Mouse (Mus musculus) MEL (cell line): ENCODE data around the gene Fosl1. TPM values are rescaled to one million over a fixed set of nuclear protein-coding genes. Genes with fewer than 3 reads are reported as not detected.

Source experiments
- DNase-seq: peaks from one replicate; pipeline ENCODE4 v3.0.0; 2011; ENCODE audit warnings: low read depth, low spot score
- H3K27ac ChIP-seq: 2 replicates; pipeline ENCODE4 v1.5.1; 2012; ENCODE audit warnings: low read depth, mild to moderate bottlenecking, control low read depth, low read length, moderate library complexity; ENCODE audit not compliant: control insufficient read depth
- H3K27me3 ChIP-seq, 2 experiments: fragments of 150-350 bp in 1 of 2; sonication (generic) in 1 of 2; 2 replicates each; pipeline ENCODE4 v1.6.1; 2012; ENCODE audit warnings: low read length in 2 of 2, mild to moderate bottlenecking in 2 of 2, improper control_type of control experiment in 1 of 2, moderate library complexity in 1 of 2; ENCODE audit not compliant: insufficient read depth in 2 of 2, control insufficient read depth in 1 of 2
- H3K36me3 ChIP-seq, 2 experiments: 2 replicates each; pipeline ENCODE4 v1.6.1; 2012 to 2014; ENCODE audit warnings: low read length in 2 of 2, improper control_type of control experiment in 1 of 2, inconsistent platforms in 1 of 2, mild to moderate bottlenecking in 1 of 2; ENCODE audit not compliant: insufficient read depth in 2 of 2, control insufficient read depth in 1 of 2
- H3K4me1 ChIP-seq, 2 experiments: fragments of 150-350 bp in 1 of 2; sonication (generic) in 1 of 2; 2 replicates each; pipeline ENCODE4 v1.6.1; 2012; ENCODE audit warnings: low read length in 2 of 2, improper control_type of control experiment in 1 of 2, mild to moderate bottlenecking in 1 of 2; ENCODE audit not compliant: insufficient read depth in 2 of 2, control insufficient read depth in 1 of 2
- H3K4me3 ChIP-seq, 2 experiments: fragments of 150-350 bp in 1 of 2; sonication (generic) in 1 of 2; 2 replicates each; pipeline ENCODE4 v1.5.1; 2012; ENCODE audit warnings: low read depth in 2 of 2, low read length in 2 of 2, mild to moderate bottlenecking in 2 of 2, moderate library complexity in 2 of 2, control low read depth in 1 of 2, improper control_type of control experiment in 1 of 2; ENCODE audit not compliant: control insufficient read depth in 1 of 2, insufficient read depth in 1 of 2
- H3K79me2 ChIP-seq: 2 replicates; pipeline ENCODE4 v1.6.1; 2012; ENCODE audit warnings: mild to moderate bottlenecking, low read length, moderate library complexity; ENCODE audit not compliant: control insufficient read depth, poor library complexity, insufficient read depth
- H3K9ac ChIP-seq: 2 replicates; pipeline ENCODE4 v1.6.1; 2012; ENCODE audit warnings: low read depth, mild to moderate bottlenecking, control low read depth, low read length, moderate library complexity; ENCODE audit not compliant: control insufficient read depth, poor library complexity, severe bottlenecking
- H3K9me3 ChIP-seq: fragments of 150-350 bp; sonication (generic); replicated peaks from 2 replicates; pipeline ENCODE4 v1.6.1; 2012; ENCODE audit warnings: mild to moderate bottlenecking, low read length, improper control_type of control experiment, moderate library complexity; ENCODE audit not compliant: insufficient read depth
- BHLHE40 ChIP-seq: IDR thresholded peaks from 2 replicates; pipeline ENCODE4 v1.6.1; 2012; ENCODE audit warnings: low read depth, mild to moderate bottlenecking, inconsistent platforms, low read length, improper control_type of control experiment, borderline replicate concordance
- CTCF ChIP-seq, 3 experiments: IDR thresholded peaks in 2 of 3; conservative IDR thresholded peaks in 1 of 3; 2 replicates each; pipeline ENCODE4 v1.5.1; 2011 to 2012; ENCODE audit warnings: low read length in 3 of 3, low read depth in 2 of 3, mild to moderate bottlenecking in 2 of 3, improper control_type of control experiment in 1 of 3, inconsistent platforms in 1 of 3, mixed read lengths in 1 of 3, moderate library complexity in 1 of 3; ENCODE audit not compliant: control insufficient read depth in 1 of 3, insufficient read depth in 1 of 3, poor library complexity in 1 of 3, severe bottlenecking in 1 of 3
- E2F4 ChIP-seq: IDR thresholded peaks from 2 replicates; pipeline ENCODE4 v1.6.1; 2011; ENCODE audit warnings: low read depth, low read length, improper control_type of control experiment, borderline replicate concordance
- ELF1 ChIP-seq: IDR thresholded peaks from 2 replicates; pipeline ENCODE4 v1.6.1; 2014; ENCODE audit warnings: low read depth, mild to moderate bottlenecking, inconsistent platforms, low read length, improper control_type of control experiment, moderate library complexity
- HCFC1 ChIP-seq: IDR thresholded peaks from 2 replicates; pipeline ENCODE4 v1.6.1; 2012; ENCODE audit warnings: low read depth, mild to moderate bottlenecking, inconsistent platforms, low read length, improper control_type of control experiment, moderate library complexity
- JUND ChIP-seq: IDR thresholded peaks from 2 replicates; pipeline ENCODE4 v1.6.1; 2011; ENCODE audit warnings: low read depth, mild to moderate bottlenecking, improper control_type of control experiment, low read length
- KAT2A ChIP-seq: conservative IDR thresholded peaks from 2 replicates; pipeline ENCODE4 v1.6.1; 2012; ENCODE audit warnings: low read depth, low read length, improper control_type of control experiment, inconsistent platforms
- MAFK ChIP-seq: IDR thresholded peaks from 2 replicates; pipeline ENCODE4 v1.6.1; 2011; ENCODE audit warnings: low read depth, mild to moderate bottlenecking, low read length, improper control_type of control experiment, borderline replicate concordance
- MAX ChIP-seq: IDR thresholded peaks from 2 replicates; pipeline ENCODE4 v1.6.1; 2011; ENCODE audit warnings: low read length, improper control_type of control experiment
- MEF2A ChIP-seq: IDR thresholded peaks from 2 replicates; pipeline ENCODE4 v1.6.1; 2014; ENCODE audit warnings: low read depth, mild to moderate bottlenecking, inconsistent platforms, low read length, improper control_type of control experiment; ENCODE audit not compliant: poor library complexity, insufficient replicate concordance, severe bottlenecking; ENCODE audit errors: extremely low read depth
- MXI1 ChIP-seq: IDR thresholded peaks from 2 replicates; pipeline ENCODE4 v1.6.1; 2011; ENCODE audit warnings: mild to moderate bottlenecking, low read depth, low read length, improper control_type of control experiment
- MYB ChIP-seq: IDR thresholded peaks from 2 replicates; pipeline ENCODE4 v1.6.1; 2011; ENCODE audit warnings: mild to moderate bottlenecking, low read depth, low read length, improper control_type of control experiment
- POLR2A ChIP-seq, 2 experiments: IDR thresholded peaks; 2 replicates each; pipeline ENCODE4 v1.6.1; 2011 to 2012; ENCODE audit warnings: low read length in 2 of 2, mild to moderate bottlenecking in 2 of 2, control low read depth in 1 of 2, improper control_type of control experiment in 1 of 2, low read depth in 1 of 2, moderate library complexity in 1 of 2; ENCODE audit not compliant: control insufficient read depth in 1 of 2, insufficient read depth in 1 of 2, poor library complexity in 1 of 2
- POLR2AphosphoS2 ChIP-seq: IDR thresholded peaks from 2 replicates; pipeline ENCODE4 v1.6.1; 2011; ENCODE audit warnings: low read length, improper control_type of control experiment
- RCOR1 ChIP-seq: IDR thresholded peaks from 2 replicates; pipeline ENCODE4 v1.6.1; 2012; ENCODE audit warnings: low read depth, mild to moderate bottlenecking, inconsistent platforms, low read length, improper control_type of control experiment
- SIN3A ChIP-seq: IDR thresholded peaks from 2 replicates; pipeline ENCODE4 v1.6.1; 2012; ENCODE audit warnings: low read length, improper control_type of control experiment, inconsistent platforms
- TCF12 ChIP-seq: IDR thresholded peaks from 2 replicates; pipeline ENCODE4 v1.6.1; 2014; ENCODE audit warnings: low read depth, mild to moderate bottlenecking, inconsistent platforms, low read length, improper control_type of control experiment, moderate library complexity
- UBTF ChIP-seq: IDR thresholded peaks from 2 replicates; pipeline ENCODE4 v1.6.1; 2012; ENCODE audit warnings: low read depth, mild to moderate bottlenecking, inconsistent platforms, low read length, improper control_type of control experiment, moderate library complexity, borderline replicate concordance; ENCODE audit not compliant: insufficient read depth
- USF1 ChIP-seq: IDR thresholded peaks from 2 replicates; pipeline ENCODE4 v1.6.1; 2014; ENCODE audit warnings: low read depth, mild to moderate bottlenecking, inconsistent platforms, low read length, improper control_type of control experiment, moderate library complexity
- ZC3H11A ChIP-seq: IDR thresholded peaks from 2 replicates; pipeline ENCODE4 v1.6.1; 2012; ENCODE audit warnings: low read depth, mild to moderate bottlenecking, inconsistent platforms, low read length, improper control_type of control experiment
- ZMIZ1 ChIP-seq: IDR thresholded peaks from 2 replicates; pipeline ENCODE4 v1.6.1; 2012; ENCODE audit warnings: low read depth, mild to moderate bottlenecking, inconsistent platforms, low read length, improper control_type of control experiment, moderate library complexity
- polyA plus RNA-seq, 2 experiments: library from polyadenylated mRNA; stranded (reverse) in 1 of 2; unstranded in 1 of 2; fragments of >175 nt in 1 of 2; fragments of >200 nt in 1 of 2; gene quantifications; 2 replicates each; pipeline versions ENCODE4 v1.2.1 to v1.2.4; 2012; ENCODE audit warnings: low replicate concordance in 2 of 2, low read depth in 1 of 2; ENCODE audit not compliant: insufficient read length in 2 of 2, insufficient read depth in 1 of 2, missing spikeins in 1 of 2
- total RNA-seq: library from RNA; depleted of rRNA; stranded (reverse); fragments of 300-350 nt; gene quantifications from 2 replicates; pipeline ENCODE4 v1.2.3, GENCODE M21; 2012

Gene Fosl1
- total and polyA plus RNA-seq, 3 experiments, result 2.0 to 3.1 TPM; not detected in 1

- no peak for TF ChIP-seq MXI1
- Histone ChIP-seq H3K9ac (peak overlapping the region; percentile 86), H3K27me3 (no peaks in the 10 kb centered on the region), H3K36me3 (peaks cover 0 to 2% of the 10 kb centered on the region in 2 experiments; a peak in 2 of 4 replicates), H3K27ac (peak overlapping the region; percentile 29; the same call in 1 of the 2 replicates), H3K9me3 (no peaks in the 10 kb centered on the region), H3K4me3 (peak overlapping the region; percentile 81 to 100), H3K4me1 (peaks cover 0 to 13% of the 10 kb centered on the region in 2 experiments; a peak in 1 of 4 replicates), H3K79me2 (peaks cover 24% of the 10 kb centered on the region)
- no peak for DNase-seq
These were observed 21.3 kb upstream of the Fosl1 start for GRCm38 (mm10) chr19:5425906-5426565.

- H3K4me3 ChIP-seq, result no peak overlapping the region
- H3K4me1 ChIP-seq, result peaks cover 0 to 13% of the 10 kb centered on the region in 2 experiments; a peak in 1 of 4 replicates
- DNase-seq, result no peak
- no peak overlapping the region for H3K27ac ChIP-seq
- peaks cover 0 to 2% of the 10 kb centered on the region in 2 experiments; a peak in 2 of 4 replicates for H3K36me3 ChIP-seq
- no peak overlapping the region for H3K9ac ChIP-seq
- TF ChIP-seq HCFC1, result no peak
- TF ChIP-seq ZMIZ1, result no peak
- no peak for TF ChIP-seq POLR2A (IDR thresholded peaks at IDR 0.05; ENCODE audit: control insufficient read depth in 1 of 2, insufficient read depth in 1 of 2, low read depth in 1 of 2, low read length in 2 of 2, poor library complexity in 1 of 2)
- no peak for TF ChIP-seq USF1
- TF ChIP-seq MAFK, result no peak
- TF ChIP-seq SIN3A, result no peak
- no peak for TF ChIP-seq MYB
- no peak for TF ChIP-seq MAX
- no peak for TF ChIP-seq RCOR1
- TF ChIP-seq POLR2AphosphoS2, result no peak
- no peak for TF ChIP-seq ZC3H11A
- TF ChIP-seq JUND, result no peak
- TF ChIP-seq UBTF, result no peak
- no peak for TF ChIP-seq E2F4
- TF ChIP-seq CTCF (IDR thresholded peaks at IDR 0.05 in 2 of 3, conservative IDR thresholded peaks at IDR 0.05 in 1 of 3; ENCODE audit: control insufficient read depth in 1 of 3, insufficient read depth in 1 of 3, low read depth in 2 of 3, low read length in 3 of 3, poor library complexity in 1 of 3, severe bottlenecking in 1 of 3), result no peak
- TF ChIP-seq ELF1, result no peak
- no peak for TF ChIP-seq MEF2A
- no peak for TF ChIP-seq BHLHE40
- TF ChIP-seq TCF12, result no peak
- TF ChIP-seq KAT2A, result no peak
- TF ChIP-seq, all 39 proteins: peak for 0
- peaks cover 24% of the 10 kb centered on the region for H3K79me2 ChIP-seq
- H3K27me3 ChIP-seq, result no peaks in the 10 kb centered on the region
- H3K9me3 ChIP-seq, result no peaks in the 10 kb centered on the region
These were observed 20.6 kb upstream of the Fosl1 start for GRCm38 (mm10) chr19:5426640-5427290.
